Mouse (Mus musculus): Measurements from ENCODE around the gene Cdc42bpa.

GRCm38 (mm10) chr1:180013479-180013878 is 53.2 kb downstream of the Cdc42bpa start:
- no peak for TF ChIP-seq CTCF (IDR thresholded peaks at IDR 0.05; ENCODE audit: low read depth)
- TF ChIP-seq EP300 (IDR thresholded peaks at IDR 0.05; ENCODE audit: low read depth) = no peak
